Mouse (Mus musculus): ENCODE results near the gene Bola1.
A peak's percentile ranks its signal among the peaks of the same experiment; 100 is the strongest.
"Not testable (repeated sequence)": the region's sequence is repeated elsewhere in the genome, so short reads cannot be mapped to it uniquely, and the experiment has no call there.

Gene Bola1

DNA sequence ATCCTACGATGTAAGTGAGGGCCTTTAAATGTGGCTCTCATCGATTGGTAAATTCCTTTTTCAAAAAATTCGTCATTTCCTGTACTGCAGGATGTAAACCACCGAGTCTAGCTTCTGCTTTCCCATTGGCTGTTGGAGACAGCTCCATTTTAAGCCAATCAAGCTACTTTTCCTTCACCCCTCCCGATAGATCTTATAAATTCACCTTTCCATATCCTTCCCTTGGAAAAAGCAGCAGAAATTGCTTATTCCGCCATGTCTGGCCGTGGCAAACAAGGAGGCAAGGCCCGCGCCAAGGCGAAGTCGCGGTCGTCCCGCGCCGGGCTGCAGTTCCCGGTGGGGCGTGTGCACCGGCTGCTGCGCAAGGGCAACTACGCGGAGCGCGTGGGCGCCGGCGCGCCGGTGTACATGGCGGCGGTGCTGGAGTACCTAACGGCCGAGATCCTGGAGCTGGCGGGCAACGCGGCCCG is at the start of gene Bola1, which contains the start of gene Hist2h2ab:
Gene Bola1 (minus strand): TSS at position 49 of the 470 bp plus-strand sequence.
Gene Hist2h2ab (plus strand): TSS at position 205 of the 470 bp plus-strand sequence.
- DNase-seq, result peak; percentile 94

- not testable (repeated sequence) for DNase-seq
Measured at GRCm38 (mm10) chr3:96268776-96269378, 49.4 kb upstream of the Bola1 start.

DNA sequence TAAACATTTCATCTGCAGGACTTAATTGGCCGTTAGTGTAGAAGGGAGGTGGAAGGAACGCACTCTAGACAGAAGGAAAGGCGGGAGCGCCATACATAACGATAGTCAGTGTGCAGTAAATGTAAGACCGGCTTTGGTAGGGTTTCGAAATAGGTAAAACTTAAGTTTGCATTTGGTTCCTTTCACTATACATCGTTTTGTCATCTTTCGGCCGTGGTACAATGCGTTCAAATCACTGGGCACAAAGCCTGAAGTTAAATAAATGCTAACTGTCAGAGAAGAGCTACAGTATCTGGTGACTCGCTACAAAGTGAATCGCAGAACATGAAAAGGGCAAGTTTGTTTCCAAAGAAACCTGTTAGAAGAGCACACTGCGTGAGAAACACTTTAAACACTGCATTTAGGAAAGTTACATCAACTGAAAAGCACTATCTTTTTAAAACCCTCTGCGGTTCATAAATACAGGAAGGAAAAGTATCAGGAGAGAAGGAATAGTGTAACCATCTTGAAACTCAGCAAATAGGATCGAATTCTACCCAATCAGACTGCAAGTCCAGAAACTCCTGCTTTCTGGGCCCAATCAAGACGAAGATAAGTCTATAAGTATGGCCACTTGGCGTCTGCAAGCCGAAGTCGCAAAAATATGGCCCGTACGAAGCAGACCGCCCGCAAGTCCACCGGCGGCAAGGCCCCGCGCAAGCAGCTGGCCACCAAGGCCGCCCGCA is 48.7 kb upstream of the Bola1 start, which contains the start of gene Hist2h3b:
Gene Hist2h3b (plus strand): TSS at position 604 of the 725 bp plus-strand sequence.
- peak; percentile 94 for DNase-seq

- no peak for DNase-seq
Measured at GRCm38 (mm10) chr3:96267541-96267940, 48.0 kb upstream of the Bola1 start.

DNA sequence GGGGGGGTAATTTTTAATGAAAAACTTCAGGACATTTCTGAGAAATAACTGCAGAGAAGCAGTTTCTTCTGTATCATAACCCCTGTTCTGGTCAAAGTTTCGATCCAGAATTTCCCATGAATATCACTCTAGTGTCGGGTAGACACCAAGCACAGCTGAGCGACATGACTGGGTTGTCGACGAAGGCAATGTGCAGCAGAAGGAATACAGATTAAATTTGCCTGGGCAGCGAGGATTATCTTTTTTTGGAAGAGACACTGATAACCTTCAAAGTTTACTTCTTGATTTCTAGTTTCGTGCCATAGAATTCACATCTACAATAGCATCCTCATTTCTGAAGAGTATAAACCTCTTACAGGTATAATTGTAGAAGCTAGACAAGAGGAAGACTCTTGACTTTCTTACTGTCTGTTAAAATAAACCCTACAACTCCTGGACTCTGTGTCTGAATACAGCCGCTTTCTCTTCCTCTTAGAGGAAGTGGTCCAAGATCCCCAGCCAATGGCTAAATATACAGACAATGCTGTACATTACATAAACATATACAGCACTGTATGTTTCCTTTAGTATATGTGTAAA is 46.7 kb upstream of the Bola1 start:
- no peak for DNase-seq

- peak; percentile 11 for DNase-seq
Measured at GRCm38 (mm10) chr3:96264404-96264949, 45.0 kb upstream of the Bola1 start.

- DNase-seq, result no peak
Measured at GRCm38 (mm10) chr3:96263558-96264403, 44.3 kb upstream of the Bola1 start.

DNA sequence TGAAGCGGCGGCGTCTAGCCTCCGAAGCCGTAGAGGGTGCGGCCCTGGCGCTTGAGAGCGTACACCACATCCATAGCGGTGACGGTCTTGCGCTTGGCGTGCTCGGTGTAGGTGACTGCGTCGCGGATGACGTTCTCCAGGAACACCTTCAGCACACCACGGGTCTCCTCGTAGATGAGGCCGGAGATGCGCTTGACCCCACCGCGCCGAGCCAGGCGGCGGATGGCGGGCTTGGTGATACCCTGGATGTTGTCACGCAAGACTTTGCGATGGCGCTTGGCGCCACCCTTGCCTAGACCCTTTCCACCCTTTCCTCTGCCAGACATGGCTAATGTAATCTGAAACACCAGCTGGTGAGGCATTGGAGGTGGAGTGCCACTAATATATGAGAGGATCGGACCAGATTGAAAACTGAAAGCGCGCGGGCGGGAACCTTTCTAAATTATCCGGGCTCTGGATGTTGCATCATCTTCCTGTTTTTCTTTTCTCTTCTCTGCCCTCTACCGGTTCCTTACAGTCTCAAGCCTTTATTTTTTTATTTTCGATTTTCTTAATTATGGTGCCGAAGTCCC is 43.6 kb upstream of the Bola1 start, which contains the start of gene Hist2h4:
Gene Hist2h4 (minus strand): TSS at position 333 of the 572 bp plus-strand sequence.
- peak; percentile 98 for DNase-seq

DNA sequence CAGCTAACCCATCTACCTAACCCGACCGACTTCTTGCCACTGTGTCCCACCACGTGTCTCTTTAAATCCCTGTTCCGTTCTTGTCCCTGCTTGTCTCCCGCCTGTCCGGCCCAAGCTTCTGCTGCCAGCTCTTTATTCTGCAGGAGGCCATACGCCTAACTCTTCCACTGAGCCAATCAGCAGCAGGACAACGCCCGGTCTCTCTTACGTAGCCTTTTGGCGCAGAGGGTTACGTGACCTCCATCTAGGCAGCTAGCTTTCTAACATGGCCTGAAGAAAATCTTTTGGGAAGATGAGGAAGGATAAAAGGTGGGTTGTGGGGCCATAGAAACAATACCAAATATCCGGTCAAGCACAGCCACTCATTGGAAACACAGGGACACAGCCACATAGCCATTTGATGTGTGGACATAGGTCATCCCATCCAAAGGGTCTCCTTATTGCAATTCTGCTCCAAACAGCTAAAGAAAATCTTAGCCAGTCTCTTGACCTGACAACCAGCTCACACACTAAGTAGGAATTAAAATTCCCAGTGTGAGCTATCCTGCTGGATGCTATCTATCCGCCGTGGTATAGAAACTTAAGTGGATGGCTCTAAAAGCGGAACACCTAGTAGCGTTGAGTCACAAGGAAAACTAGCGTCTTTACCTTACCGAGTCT is 42.8 kb upstream of the Bola1 start:
- DNase-seq, result peak; percentile 88

GRCm38 (mm10) chr3:96261623-96262022 is 42.1 kb upstream of the Bola1 start:
- peak; percentile 12 for DNase-seq

DNA sequence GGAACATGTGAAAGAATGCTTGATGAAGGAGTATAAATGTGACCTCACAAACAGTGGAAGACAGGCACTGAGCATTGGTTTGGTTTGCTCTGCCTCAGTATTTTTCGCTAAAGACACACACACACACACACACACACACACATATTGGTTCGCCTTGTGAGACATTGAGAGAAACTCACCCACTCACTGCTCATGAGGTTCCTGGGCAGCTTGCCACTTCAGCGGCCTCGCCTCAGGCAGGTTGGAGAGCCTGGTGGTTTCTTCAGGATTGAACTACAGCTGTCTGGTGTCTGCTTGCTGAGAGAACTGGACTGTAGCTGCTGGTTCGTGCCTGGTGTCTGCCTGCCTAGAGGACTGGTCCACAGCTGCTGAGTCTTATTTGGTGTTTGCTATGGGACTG is 40.7 kb upstream of the Bola1 start:
- no peak for DNase-seq

- DNase-seq, result no peak
Measured at GRCm38 (mm10) chr3:96257190-96257589, 37.7 kb upstream of the Bola1 start.

DNA sequence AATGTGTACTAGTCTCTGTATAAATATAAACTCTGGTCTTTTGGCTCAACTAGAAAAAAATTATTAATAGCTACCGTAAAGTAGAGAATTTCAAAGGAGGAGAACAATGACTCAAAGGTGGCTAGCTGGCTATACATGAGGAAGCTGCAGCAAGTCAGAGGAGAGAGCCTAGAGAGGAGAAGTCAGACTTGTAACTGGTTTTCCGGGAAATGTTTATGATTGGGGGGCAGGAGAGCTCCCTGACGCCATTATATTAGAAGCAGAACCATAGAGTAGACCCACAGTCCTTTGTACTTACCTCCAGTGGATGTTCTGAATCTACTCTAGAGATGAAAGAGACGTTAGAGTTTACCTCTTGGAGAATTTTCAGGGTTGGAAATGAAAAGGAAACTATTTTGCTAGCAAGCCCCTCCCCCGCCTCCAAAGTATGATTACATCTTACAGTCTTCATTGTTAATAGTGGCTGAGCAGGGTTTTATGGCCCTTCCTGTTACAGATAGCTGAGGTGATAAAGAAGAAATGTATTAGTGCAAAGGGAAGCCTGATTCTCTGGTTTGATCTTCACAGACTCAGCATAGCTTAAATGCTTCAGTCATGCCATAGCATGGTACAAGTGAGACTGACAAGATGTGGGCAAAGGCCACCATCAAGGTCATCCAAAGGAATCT is 36.6 kb upstream of the Bola1 start:
- no peak for DNase-seq

GRCm38 (mm10) chr3:96254683-96255355 is 35.3 kb upstream of the Bola1 start:
- DNase-seq, result peak; percentile 72

DNA sequence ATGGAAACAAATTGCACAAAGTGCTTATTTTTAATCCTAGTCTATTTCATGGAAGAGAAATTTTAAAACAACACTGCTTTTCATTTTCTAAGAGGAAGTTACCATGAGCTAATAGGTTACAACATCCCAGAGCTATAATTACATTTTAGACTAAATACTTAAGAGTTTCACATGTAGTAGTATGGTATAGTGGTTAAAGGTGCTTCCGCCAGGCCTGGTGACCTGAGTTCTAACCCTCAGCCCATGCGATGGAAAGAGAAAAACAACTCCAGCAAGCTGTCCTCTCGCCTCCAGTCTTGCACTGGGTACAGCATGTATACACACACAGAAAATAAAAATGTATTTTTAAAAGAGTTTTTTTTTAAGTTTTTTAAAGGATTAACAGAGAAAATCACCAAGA is 32.3 kb upstream of the Bola1 start:
- DNase-seq, result no peak

DNA sequence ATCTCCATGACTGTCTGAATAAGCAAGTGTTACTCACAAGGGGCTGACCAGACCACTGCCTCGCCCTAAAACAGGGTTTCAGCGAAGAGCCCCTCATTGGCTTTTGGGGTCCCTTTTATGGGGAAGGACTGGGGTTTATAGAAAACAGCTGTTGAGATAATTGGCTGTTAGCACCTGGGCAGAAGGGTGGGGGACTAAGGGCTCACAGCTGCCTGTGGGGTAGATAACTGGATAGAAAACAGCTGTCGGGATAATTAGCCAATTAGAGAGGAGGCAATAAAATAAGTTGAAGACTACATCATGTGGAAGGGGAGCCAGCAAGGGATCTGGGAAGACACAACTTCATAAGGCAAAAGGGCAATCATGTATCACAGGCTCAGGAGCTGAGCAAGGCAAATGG is 31.4 kb upstream of the Bola1 start:
- peak; percentile 21 for DNase-seq

DNA sequence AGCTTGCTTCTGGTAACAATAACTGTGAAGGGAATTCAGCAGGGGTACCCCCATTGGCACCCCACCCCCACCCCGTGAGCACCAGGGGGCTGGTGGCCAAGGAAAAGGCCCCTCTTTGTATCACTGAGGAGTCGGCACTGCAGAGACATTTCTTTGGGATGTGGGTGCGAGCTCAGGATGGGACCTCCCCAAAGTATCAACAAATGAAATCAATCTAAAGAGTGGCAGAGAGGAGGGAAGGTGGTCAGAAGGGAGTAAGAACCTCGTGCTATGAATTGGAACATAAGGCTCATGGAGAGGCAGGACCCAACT is 29.5 kb upstream of the Bola1 start:
- peak; percentile 19 for DNase-seq

GRCm38 (mm10) chr3:96248141-96249033 is 28.9 kb upstream of the Bola1 start:
- DNase-seq, result peak; percentile 27

DNA sequence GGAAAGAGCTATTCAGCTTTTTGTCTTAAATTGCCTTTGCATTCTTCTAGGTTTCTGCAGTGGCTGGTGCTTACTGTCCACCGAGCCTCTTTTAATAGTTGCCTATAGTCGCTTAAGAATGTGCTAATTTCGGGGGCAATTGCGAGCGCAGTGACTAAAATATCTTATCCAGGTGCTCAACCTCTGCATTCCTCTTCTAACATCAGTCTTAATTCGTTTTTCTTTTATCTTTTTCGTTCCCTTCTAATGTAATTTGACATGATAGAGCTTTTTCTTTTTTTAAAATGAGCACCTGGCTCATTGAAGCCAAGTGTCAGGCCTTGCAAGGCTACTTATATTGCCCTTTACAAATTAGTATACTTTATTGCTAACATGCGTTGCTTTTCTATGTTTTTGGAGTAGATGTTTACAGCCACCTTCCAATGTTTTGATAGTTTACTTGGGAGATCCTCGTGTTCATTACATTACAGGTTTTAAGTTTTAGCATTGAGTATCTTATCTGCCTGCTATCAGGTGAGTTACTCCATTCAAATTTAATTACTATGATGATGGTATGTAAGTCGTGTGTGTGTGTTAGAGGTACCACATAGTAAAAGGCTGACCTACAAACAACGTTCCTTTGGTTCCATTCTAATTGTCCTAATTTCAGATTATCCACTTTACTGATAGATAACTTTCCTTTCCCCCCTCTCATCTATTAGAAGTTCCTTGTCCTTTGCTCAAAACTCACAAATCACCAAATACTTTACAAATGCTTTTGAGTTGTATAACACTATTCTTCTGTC is 28.0 kb upstream of the Bola1 start:
- DNase-seq, result peak; percentile 35
